Mouse (Mus musculus): ENCODE results near the gene Chchd1.

- TF ChIP-seq CTCF (conservative IDR thresholded peaks at IDR 0.05; ENCODE audit: insufficient read depth, insufficient read length, low read depth, low read length) (no peak), POLR2A (IDR thresholded peaks at IDR 0.05; ENCODE audit: low read depth, low read length) (no peak)
These were observed 41.0 kb upstream of the Chchd1 start for GRCm38 (mm10) chr14:20661661-20662331.
